Mouse (Mus musculus) activated CD4-positive, CD25-positive, alpha-beta regulatory T cell, adult 9 weeks (primary cell): Measurements from ENCODE around the gene Ap5m1. TPM values are rescaled to one million over a fixed set of nuclear protein-coding genes. Genes with fewer than 3 reads are reported as not detected.

Experiments
- polyA plus RNA-seq: library from polyadenylated mRNA; unstranded; fragments of 100-300 nt; shearing (Covaris generic); gene quantifications from one replicate; pipeline ENCODE4 v1.2.1, GENCODE M21; 2017

Gene Ap5m1
- 58.8 TPM for polyA plus RNA-seq

DNA sequence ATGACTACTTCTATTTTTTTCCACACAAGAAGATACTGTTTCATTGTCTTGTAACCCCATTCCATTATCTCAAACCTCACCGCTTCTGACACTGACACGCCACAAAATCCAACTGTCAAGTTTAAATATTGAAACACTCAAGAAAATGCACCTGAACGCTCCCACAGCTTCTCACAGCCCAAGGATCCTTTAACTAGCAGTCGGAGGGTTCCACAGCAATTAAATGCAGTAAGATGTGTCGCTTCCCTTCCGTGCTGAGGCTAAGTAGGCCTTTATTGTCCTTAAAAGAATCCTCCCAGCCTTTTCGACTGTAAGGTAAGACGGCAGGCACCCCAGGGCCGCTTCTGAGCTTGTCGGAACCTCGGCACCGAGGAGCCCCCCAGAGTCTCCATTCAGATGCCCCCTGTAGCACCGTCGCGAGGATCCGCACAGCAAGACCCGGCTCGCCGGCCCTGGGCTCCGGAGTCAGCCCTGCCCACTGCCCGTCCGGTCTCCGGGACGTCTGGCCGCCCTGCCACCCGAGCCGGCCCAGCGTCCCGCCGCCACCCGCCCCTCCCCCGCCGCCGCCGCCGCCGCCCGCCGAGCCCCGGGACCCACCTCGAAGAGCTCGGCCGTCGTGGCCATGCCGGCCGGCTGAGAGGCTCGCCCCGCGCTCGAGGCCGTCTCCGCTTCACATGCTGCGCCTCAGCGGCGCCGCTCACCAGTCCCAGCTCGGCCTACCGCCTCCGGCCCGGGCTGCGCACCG, at the start of gene Ap5m1:
Ap5m1 (plus strand) TSS at position 569 of the 745 bp plus-strand sequence.

DNA sequence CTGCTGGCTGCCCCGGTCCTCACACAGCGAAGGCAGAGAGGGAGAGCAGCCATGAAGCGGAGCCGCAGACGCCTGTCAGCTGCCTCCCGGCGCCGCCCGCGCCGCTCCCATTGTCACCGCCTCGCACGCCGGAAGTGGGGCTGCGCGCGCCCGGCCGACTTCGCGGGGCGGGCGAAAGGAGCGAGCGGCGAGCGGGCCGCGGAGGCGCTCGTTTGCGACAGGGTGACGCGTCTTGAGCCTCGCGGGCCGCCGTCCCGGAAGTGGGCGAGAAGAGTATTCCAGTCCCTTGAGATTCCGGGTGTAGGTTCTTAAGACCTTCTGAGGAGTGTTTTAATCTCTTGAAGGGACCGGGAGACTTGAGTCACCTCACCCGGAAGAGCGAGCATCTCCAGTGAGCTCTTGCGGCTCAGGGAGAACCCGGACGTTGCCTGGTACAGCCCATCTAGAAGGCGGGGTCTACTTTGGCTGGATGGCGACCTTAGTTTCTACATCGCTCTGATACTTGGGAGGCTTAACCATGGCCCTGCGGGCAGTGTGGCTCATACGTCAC, 452 bp downstream of the Ap5m1 start, which contains the start of gene Exoc5:
Exoc5 (minus strand) TSS at position 380 of the 550 bp plus-strand sequence.

Other genes with a start within 250 kb of the Ap5m1 start
- 23.5 TPM for gene Exoc5, start 556 bp downstream of the Ap5m1 start, polyA plus RNA-seq
- 4.6 TPM for gene Naa30, start 106.1 kb downstream of the Ap5m1 start, polyA plus RNA-seq
- 0.17 TPM for gene ccdc198, start 179.4 kb downstream of the Ap5m1 start, polyA plus RNA-seq